Mouse (Mus musculus): ENCODE data around the gene Rab11fip4. TPM values are rescaled to one million over a fixed set of nuclear protein-coding genes. Genes with fewer than 3 reads are reported as not detected.
A peak's percentile ranks its signal among the peaks of the same experiment; 100 is the strongest.

The Rab11fip4 gene
- polyA plus RNA-seq, 1 experiment from 2014 or later = 9.1 TPM

- Histone ChIP-seq H3K4me1 (replicated peaks; ENCODE audit: insufficient read depth, low read length) (peaks cover 37% of the 10 kb centered on the region), H3K36me3 (ENCODE audit: insufficient read depth, low read length) (no peaks in the 10 kb centered on the region), H3K4me3 (replicated peaks; ENCODE audit: low read depth, low read length) (no peak overlapping the region), H3K27ac (peak overlapping the region; percentile 82), H3K27me3 (ENCODE audit: insufficient read depth, low read length) (no peaks in the 10 kb centered on the region), H3K4me2 (ENCODE audit: low read length) (no peak overlapping the region), H3K9ac (ENCODE audit: low read depth, low read length) (no peak overlapping the region), H3K9me3 (replicated peaks; ENCODE audit: low read length) (no peaks in the 10 kb centered on the region)
- no peak for TF ChIP-seq CTCF (IDR thresholded peaks at IDR 0.05; ENCODE audit: low read depth)
- no peak for ATAC-seq (replicated peaks; ENCODE audit: low FRiP score, low read depth)
- DNase-seq (ENCODE audit: low spot score) = no peak
- WGBS = 51% methylated on average over 8 of the region's 8 CpGs
These were observed 56.1 kb downstream of the Rab11fip4 start for GRCm38 (mm10) chr11:79647071-79647501.

GRCm38 (mm10) chr11:79650359-79650835, 59.4 kb downstream of the Rab11fip4 start:
- Histone ChIP-seq H3K9me3 (replicated peaks; ENCODE audit: low read length) (no peaks in the 10 kb centered on the region), H3K9ac (ENCODE audit: low read depth, low read length) (0 out of 2 replicates have a peak overlapping the region, but pooled peaks have one; percentile 2), H3K4me1 (replicated peaks; ENCODE audit: insufficient read depth, low read length) (peaks cover 18% of the 10 kb centered on the region), H3K4me3 (replicated peaks; ENCODE audit: low read depth, low read length) (no peak overlapping the region), H3K27me3 (ENCODE audit: insufficient read depth, low read length) (no peaks in the 10 kb centered on the region), H3K27ac (no peak overlapping the region; the same call in 1 of the 2 replicates), H3K36me3 (ENCODE audit: insufficient read depth, low read length) (no peaks in the 10 kb centered on the region), H3K4me2 (ENCODE audit: low read length) (no peak overlapping the region)
- DNase-seq (ENCODE audit: low spot score) (no peak), ATAC-seq (replicated peaks; ENCODE audit: low FRiP score, low read depth) (no peak)
- 60% methylated on average over 5 of the region's 5 CpGs for WGBS
- TF ChIP-seq CTCF (IDR thresholded peaks at IDR 0.05; ENCODE audit: low read depth) = no peak

- Histone ChIP-seq H3K4me3 (replicated peaks; ENCODE audit: low read depth, low read length) (no peak overlapping the region), H3K4me1 (replicated peaks; ENCODE audit: insufficient read depth, low read length) (peaks cover 8% of the 10 kb centered on the region), H3K4me2 (ENCODE audit: low read length) (no peak overlapping the region), H3K36me3 (ENCODE audit: insufficient read depth, low read length) (no peaks in the 10 kb centered on the region), H3K27me3 (ENCODE audit: insufficient read depth, low read length) (no peaks in the 10 kb centered on the region), H3K9me3 (replicated peaks; ENCODE audit: low read length) (no peaks in the 10 kb centered on the region), H3K27ac (no peak overlapping the region), H3K9ac (ENCODE audit: low read depth, low read length) (no peak overlapping the region)
- DNase-seq (ENCODE audit: low spot score) (no peak), ATAC-seq (replicated peaks; ENCODE audit: low FRiP score, low read depth) (no peak)
- no peak for TF ChIP-seq CTCF (IDR thresholded peaks at IDR 0.05; ENCODE audit: low read depth)
- 81% methylated on average over 9 of the region's 9 CpGs for WGBS
These were observed 61.2 kb downstream of the Rab11fip4 start for GRCm38 (mm10) chr11:79652257-79652656.

DNA sequence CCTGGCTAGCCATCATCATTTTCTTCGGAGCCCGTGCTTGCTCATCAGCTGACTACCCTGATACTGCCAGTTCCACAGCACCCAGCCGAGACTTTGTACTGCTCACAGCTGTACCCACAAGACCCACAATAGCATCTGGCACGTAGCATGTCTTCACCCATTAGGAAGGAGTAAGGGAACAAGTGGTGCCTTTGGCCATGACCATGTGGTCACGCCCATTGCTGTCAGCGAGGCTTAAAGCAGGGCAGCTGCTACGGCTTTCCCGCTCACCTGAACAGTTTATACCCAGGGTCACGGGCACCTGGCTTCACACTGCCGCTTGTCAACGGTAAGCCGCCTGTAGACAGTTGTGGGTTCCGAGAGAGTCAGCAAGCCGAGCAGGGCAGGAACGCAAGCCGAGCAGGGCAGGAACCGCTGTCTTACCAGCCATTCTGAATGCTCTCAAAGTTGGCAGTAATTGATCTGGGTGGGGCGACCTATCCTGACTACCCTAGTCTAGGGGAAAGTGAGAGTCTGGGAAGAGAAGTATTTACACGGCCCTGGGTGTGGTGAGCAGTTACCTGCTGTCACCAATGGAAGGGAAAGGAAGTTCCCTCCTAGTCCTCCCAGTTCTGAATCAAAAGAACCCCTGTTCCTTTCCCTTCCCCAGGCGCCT, 62.0 kb downstream of the Rab11fip4 start:
- no peak overlapping the region for H3K27ac ChIP-seq
- no peak overlapping the region for H3K9ac ChIP-seq (ENCODE audit: low read depth, low read length)
- DNase-seq (ENCODE audit: low spot score) = no peak
- H3K9me3 ChIP-seq (replicated peaks; ENCODE audit: low read length) = no peaks in the 10 kb centered on the region
- no peak for TF ChIP-seq CTCF (IDR thresholded peaks at IDR 0.05; ENCODE audit: low read depth)
- H3K27me3 ChIP-seq (ENCODE audit: insufficient read depth, low read length) = no peaks in the 10 kb centered on the region
- no peaks in the 10 kb centered on the region for H3K36me3 ChIP-seq (ENCODE audit: insufficient read depth, low read length)
- H3K4me2 ChIP-seq (ENCODE audit: low read length) = no peak overlapping the region
- 0 out of 2 replicates have a peak, but pooled peaks cover 3% of the 10 kb centered on the region for H3K4me1 ChIP-seq (replicated peaks; ENCODE audit: insufficient read depth, low read length)
- 64% methylated on average over 20 of the region's 20 CpGs for WGBS
- 0 out of 2 replicates have a peak, but pooled peaks have one; percentile 27 for ATAC-seq (replicated peaks; ENCODE audit: low FRiP score, low read depth)
- no peak overlapping the region for H3K4me3 ChIP-seq (replicated peaks; ENCODE audit: low read depth, low read length)

DNA sequence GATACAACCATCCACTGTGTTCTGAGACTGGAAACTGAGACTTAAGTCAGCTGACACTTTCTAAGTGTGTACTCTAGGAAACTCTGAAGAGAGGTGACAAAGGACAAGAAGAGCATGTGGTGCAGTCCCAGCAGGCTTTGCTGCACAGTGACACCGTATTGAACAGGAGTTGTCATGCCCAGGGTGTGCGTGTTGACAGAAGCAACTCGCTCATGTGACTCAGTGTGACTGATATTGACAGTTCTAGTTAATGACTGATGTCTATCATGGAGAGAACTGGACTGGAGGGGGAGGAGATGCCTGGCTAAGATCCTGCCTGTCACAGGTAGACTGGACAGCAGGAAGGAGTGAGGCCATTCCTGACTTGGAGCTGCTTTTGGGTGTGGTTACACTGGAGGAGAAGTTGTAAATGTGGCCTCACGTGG, 63.4 kb downstream of the Rab11fip4 start:
- no peaks in the 10 kb centered on the region for H3K9me3 ChIP-seq (replicated peaks; ENCODE audit: low read length)
- ATAC-seq (replicated peaks; ENCODE audit: low FRiP score, low read depth) = no peak; the same call in 1 of the 2 replicates
- H3K4me2 ChIP-seq (ENCODE audit: low read length) = no peak overlapping the region
- DNase-seq (ENCODE audit: low spot score) = no peak
- no peak for TF ChIP-seq CTCF (IDR thresholded peaks at IDR 0.05; ENCODE audit: low read depth)
- no peaks in the 10 kb centered on the region for H3K4me1 ChIP-seq (replicated peaks; ENCODE audit: insufficient read depth, low read length)
- H3K27me3 ChIP-seq (ENCODE audit: insufficient read depth, low read length) = no peaks in the 10 kb centered on the region
- WGBS = 76% methylated on average over 4 of the region's 4 CpGs
- no peak overlapping the region for H3K4me3 ChIP-seq (replicated peaks; ENCODE audit: low read depth, low read length)
- no peak overlapping the region for H3K9ac ChIP-seq (ENCODE audit: low read depth, low read length)
- H3K36me3 ChIP-seq (ENCODE audit: insufficient read depth, low read length) = no peaks in the 10 kb centered on the region
- no peak overlapping the region for H3K27ac ChIP-seq

DNA sequence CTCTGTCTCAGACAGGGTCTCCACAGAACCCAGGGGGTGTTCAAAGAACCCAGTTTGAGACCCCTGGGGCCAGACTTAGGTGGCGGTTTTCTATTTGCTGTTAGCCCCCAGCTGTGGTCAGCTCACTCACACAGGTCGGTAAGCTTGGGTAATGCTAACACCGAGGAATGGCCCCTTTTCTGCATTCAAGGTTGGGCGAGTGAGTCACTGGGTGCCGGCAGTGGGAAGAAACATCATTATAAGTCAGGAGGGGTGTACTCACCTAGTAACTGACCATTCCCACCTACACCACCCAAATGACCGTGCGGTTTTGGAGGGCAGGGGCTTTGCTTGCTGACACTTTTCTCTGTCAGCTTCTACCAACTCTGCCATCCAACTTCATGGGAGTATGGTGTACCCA, 64.6 kb downstream of the Rab11fip4 start:
- DNase-seq (ENCODE audit: low spot score) = no peak
- Histone ChIP-seq H3K4me2 (ENCODE audit: low read length) (no peak overlapping the region), H3K4me3 (replicated peaks; ENCODE audit: low read depth, low read length) (no peak overlapping the region), H3K27me3 (ENCODE audit: insufficient read depth, low read length) (no peaks in the 10 kb centered on the region), H3K9me3 (replicated peaks; ENCODE audit: low read length) (no peaks in the 10 kb centered on the region), H3K36me3 (ENCODE audit: insufficient read depth, low read length) (no peaks in the 10 kb centered on the region), H3K9ac (ENCODE audit: low read depth, low read length) (no peak overlapping the region), H3K4me1 (replicated peaks; ENCODE audit: insufficient read depth, low read length) (peaks cover under 1% of the 10 kb centered on the region; the same call in 1 of the 2 replicates), H3K27ac (no peak overlapping the region)
- TF ChIP-seq CTCF (IDR thresholded peaks at IDR 0.05; ENCODE audit: low read depth) = no peak
- WGBS = 89% methylated on average over 7 of the region's 7 CpGs
- ATAC-seq (replicated peaks; ENCODE audit: low FRiP score, low read depth) = no peak

Data from kidney, postnatal 0 days (tissue).